Mouse (Mus musculus) small intestine, adult 2 months (tissue): ENCODE measurements at regions not wholly inside any gene's neighbourhood (a gene's known extent, or its start where the extent isn't known, plus 50 kb on each side); places are given as distances from the start of the nearest gene placed in this dataset.

Experiments used
- H3K27ac ChIP-seq: fragments of 200-500 bp; 2 replicates; pipeline ENCODE4 v1.5.1; 2012; ENCODE audit warnings: low read depth, low read length, control low read depth, inconsistent platforms; ENCODE audit not compliant: insufficient read depth
- H3K27me3 ChIP-seq: fragments of 200-500 bp; 2 replicates; pipeline ENCODE4 v1.6.1; 2012; ENCODE audit warnings: mild to moderate bottlenecking, moderate library complexity, low read length, inconsistent platforms; ENCODE audit not compliant: control insufficient read depth, insufficient read depth
- H3K36me3 ChIP-seq: fragments of 200-500 bp; 2 replicates; pipeline ENCODE4 v1.6.1; 2012; ENCODE audit warnings: mild to moderate bottlenecking, low read length, control low read depth, inconsistent platforms; ENCODE audit not compliant: control insufficient read depth, insufficient read depth
- H3K4me1 ChIP-seq: fragments of 200-500 bp; 2 replicates; pipeline ENCODE4 v1.6.1; 2012; ENCODE audit warnings: low read length, inconsistent platforms, mixed read lengths; ENCODE audit not compliant: control insufficient read depth, insufficient read depth, insufficient read length
- H3K4me3 ChIP-seq: fragments of 200-500 bp; 2 replicates; pipeline ENCODE4 v1.5.1; 2012; ENCODE audit warnings: low read depth, mild to moderate bottlenecking, control low read depth, inconsistent platforms, low read length, moderate library complexity
- CTCF ChIP-seq: fragments of 200-500 bp; IDR thresholded peaks from 2 replicates; pipeline ENCODE4 v1.5.1; 2012; ENCODE audit warnings: low read depth, mild to moderate bottlenecking, control low read depth, inconsistent platforms, low read length, moderate library complexity, mixed read lengths; ENCODE audit not compliant: insufficient replicate concordance, insufficient read length; ENCODE audit errors: extremely low read depth
- POLR2A ChIP-seq: fragments of 200-500 bp; IDR thresholded peaks from 2 replicates; pipeline ENCODE4 v1.6.1; 2012; ENCODE audit warnings: low read depth, mild to moderate bottlenecking, control low read depth, inconsistent platforms, low read length, moderate library complexity
- WGBS: fragments of 180-500 bp; shearing (Covaris S2); methylation state at CpG from one replicate; pipeline ENCODE4 v1.1.7; 2018; 5-methylcytosine and 5-hydroxymethylcytosine counted together

DNA sequence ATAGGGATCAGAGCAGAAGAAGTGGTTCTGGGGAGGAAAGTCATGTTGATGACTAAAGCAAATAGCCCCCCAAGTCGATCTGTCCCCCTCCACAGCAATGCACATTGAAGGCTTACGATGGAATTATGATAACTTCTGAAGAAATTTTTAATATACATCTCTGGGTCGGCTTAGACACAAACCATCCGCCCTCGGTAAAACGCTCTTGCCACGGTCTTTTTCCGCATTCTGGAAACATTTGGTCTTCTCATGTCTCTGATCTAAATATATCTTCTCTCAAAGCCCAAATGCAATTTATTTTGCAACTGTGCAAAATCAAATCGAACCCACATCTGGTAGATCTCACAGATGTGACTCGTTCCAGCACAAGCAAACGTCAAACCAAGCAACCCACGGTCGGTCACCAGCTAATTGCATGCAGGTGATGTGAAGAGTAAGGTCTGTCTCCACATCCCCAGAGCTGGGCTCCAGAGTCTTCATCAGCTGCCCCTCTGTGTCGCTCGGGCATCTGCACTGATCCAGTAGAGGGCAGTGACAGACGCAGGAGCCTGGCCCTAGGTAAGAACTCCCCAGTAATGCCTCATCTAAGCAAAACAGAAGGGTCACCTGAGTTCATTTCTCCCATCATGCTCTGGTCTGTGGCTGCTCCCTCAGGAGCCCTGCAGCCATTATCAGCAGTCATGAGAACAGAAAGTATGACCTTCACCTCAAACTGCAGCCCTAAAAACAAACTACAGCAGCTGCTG is 79.5 kb upstream of the Gm47985 start:
- Histone ChIP-seq H3K4me1 (peaks cover 5% of the 10 kb centered on the region; the same call in 1 of the 2 replicates), H3K4me3 (no peak overlapping the region), H3K27me3 (no peaks in the 10 kb centered on the region), H3K27ac (no peak overlapping the region), H3K36me3 (no peaks in the 10 kb centered on the region)
- 71% methylated on average over 16 of the region's 16 CpGs for WGBS
- TF ChIP-seq CTCF (no peak), POLR2A (no peak)

DNA sequence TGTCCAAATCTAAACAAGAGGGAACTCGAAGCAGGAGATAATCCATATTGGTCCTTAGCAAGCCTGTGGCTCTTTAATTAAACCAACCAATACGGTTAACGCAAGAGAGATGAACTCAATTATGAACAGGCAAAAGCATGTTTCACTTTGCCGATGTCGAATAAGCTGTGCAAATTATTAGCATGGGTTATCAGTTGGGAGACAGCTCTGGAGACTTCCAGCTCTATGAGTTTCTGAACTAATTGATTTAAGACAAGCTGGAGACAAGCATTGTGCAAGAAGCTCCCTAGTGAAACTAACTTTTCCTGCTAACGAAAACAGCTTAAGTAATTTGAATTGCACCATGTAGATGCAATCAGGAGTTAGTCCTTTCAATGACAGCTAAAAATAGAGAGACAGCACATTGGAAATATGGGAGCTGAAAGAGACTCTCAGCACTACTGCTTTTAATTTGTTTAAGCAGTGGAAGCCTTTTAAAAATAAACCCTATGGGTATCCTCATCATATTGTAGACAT is 78.8 kb upstream of the Gm47985 start:
- Histone ChIP-seq H3K4me3 (no peak overlapping the region), H3K4me1 (peaks cover 5% of the 10 kb centered on the region; the same call in 1 of the 2 replicates), H3K27ac (no peak overlapping the region), H3K27me3 (no peaks in the 10 kb centered on the region), H3K36me3 (no peaks in the 10 kb centered on the region)
- no peak for TF ChIP-seq CTCF
- no peak for TF ChIP-seq POLR2A
- 43% methylated on average over 6 of the region's 6 CpGs for WGBS

GRCm38 (mm10) chr1:151104346-151104745 is 78.0 kb upstream of the Gm47985 start:
- WGBS, result 86% methylated on average over 5 of the region's 5 CpGs
- Histone ChIP-seq H3K27ac (no peak overlapping the region), H3K27me3 (no peaks in the 10 kb centered on the region), H3K4me3 (no peak overlapping the region), H3K36me3 (no peaks in the 10 kb centered on the region), H3K4me1 (peaks cover 5% of the 10 kb centered on the region; the same call in 1 of the 2 replicates)
- no peak for TF ChIP-seq POLR2A
- TF ChIP-seq CTCF, result no peak

DNA sequence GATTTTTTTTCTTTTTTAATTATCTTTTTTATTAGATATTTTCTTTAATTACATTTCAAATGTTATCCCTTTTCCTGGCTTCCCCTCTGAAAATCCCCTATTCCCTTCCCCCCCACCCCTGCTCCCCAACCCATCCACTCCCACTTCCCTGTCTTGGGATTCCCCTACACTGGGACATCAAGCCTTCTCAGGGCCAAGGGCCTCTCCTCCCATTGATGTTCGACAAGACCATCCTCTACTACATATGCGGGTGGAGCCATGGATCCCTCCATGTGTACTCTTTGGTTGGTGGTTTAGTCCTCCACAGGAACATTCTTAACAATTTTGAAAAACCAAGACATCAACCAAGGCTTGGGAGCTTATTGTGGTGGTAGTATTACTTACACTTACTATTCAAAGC is 77.5 kb upstream of the Gm47985 start:
- peaks cover 5% of the 10 kb centered on the region; the same call in 1 of the 2 replicates for H3K4me1 ChIP-seq
- no peaks in the 10 kb centered on the region for H3K36me3 ChIP-seq
- TF ChIP-seq CTCF, result no peak
- WGBS, result 86% methylated on average over 2 of the region's 2 CpGs
- no peak overlapping the region for H3K27ac ChIP-seq
- no peaks in the 10 kb centered on the region for H3K27me3 ChIP-seq
- no peak overlapping the region for H3K4me3 ChIP-seq

DNA sequence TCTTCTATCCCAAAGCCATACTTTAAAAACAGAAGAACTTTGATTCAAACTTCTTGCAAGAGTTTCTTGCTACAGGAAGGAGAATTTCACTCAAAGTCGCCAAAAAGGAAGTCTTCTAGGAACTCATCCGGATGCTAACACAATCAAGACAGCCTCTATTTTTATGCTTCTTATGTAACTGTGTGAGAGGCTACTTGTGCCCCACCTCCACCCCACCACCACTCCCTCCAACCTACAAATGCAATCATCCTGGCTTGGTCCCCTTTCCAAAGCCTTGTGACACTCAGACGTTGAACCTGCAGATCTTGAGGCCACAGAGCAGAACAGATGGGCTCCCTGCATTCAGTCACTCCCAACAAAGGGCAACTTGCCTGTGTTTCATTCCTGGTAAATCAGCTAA is 77.1 kb upstream of the Gm47985 start:
- Histone ChIP-seq H3K27ac (no peak overlapping the region), H3K4me3 (no peak overlapping the region), H3K27me3 (no peaks in the 10 kb centered on the region), H3K36me3 (no peaks in the 10 kb centered on the region), H3K4me1 (peaks cover 5% of the 10 kb centered on the region; the same call in 1 of the 2 replicates)
- WGBS, result 60% methylated on average over 3 of the region's 3 CpGs
- no peak for TF ChIP-seq POLR2A
- no peak for TF ChIP-seq CTCF

- Histone ChIP-seq H3K36me3 (no peaks in the 10 kb centered on the region), H3K27me3 (no peaks in the 10 kb centered on the region), H3K4me3 (no peak overlapping the region), H3K4me1 (peaks cover 11% of the 10 kb centered on the region; the same call in 1 of the 2 replicates), H3K27ac (no peak overlapping the region)
- no peak for TF ChIP-seq CTCF
- TF ChIP-seq POLR2A, result no peak
- 91% methylated on average over 3 of the region's 3 CpGs for WGBS
These were observed 74.9 kb upstream of the Gm47985 start for GRCm38 (mm10) chr1:151107401-151107800.

DNA sequence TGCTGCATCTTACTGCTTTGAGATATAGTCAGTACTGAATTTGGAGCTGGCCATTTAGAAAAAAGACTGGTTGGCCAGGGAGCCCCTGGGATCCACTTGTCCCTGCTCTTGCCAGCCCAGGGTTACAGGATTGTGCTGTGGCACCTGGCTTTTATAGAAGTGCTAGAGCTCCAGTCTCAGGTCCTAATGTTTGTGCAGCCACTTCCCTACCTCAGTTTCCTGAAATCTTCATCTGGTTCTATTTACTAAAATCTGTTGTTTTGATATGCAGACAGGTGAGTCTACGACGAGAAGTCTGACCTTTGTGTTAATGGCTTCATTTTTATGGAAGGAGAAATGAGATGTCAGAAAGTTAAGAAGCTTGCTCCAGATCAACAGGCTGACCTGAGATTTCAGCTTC is 73.0 kb upstream of the Gm47985 start:
- TF ChIP-seq CTCF (no peak), POLR2A (no peak)
- 72% methylated on average over 2 of the region's 2 CpGs for WGBS
- H3K4me3 ChIP-seq, result no peak overlapping the region
- no peaks in the 10 kb centered on the region for H3K27me3 ChIP-seq
- no peaks in the 10 kb centered on the region for H3K36me3 ChIP-seq
- no peak overlapping the region for H3K27ac ChIP-seq
- peaks cover 9% of the 10 kb centered on the region; the same call in 1 of the 2 replicates for H3K4me1 ChIP-seq

DNA sequence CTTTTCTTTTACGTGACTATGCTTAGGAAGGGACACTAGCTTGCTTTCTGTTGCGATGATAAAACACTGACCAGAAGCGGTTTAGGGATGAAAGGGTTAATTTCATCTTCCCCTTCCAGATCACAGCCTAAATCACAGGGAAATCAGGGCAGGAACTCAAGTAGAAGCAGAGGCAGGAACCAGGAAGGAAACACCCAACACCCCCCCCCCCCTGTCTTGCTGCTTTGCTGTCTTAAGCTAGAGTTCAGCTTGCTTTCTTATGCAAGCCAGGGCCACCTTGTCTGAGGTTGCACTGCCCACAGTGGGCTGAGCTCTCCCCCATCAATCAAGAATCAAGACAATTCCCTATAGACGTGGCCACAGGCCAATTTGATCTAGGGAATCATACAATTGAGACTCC is 71.9 kb upstream of the Gm47985 start:
- Histone ChIP-seq H3K27me3 (no peaks in the 10 kb centered on the region), H3K27ac (no peak overlapping the region), H3K4me3 (no peak overlapping the region), H3K4me1 (peaks cover 9% of the 10 kb centered on the region; the same call in 1 of the 2 replicates), H3K36me3 (no peaks in the 10 kb centered on the region)
- no peak for TF ChIP-seq CTCF
- no peak for TF ChIP-seq POLR2A
- WGBS, result 82% methylated on average over 4 of the region's 4 CpGs
